Comparison of ENCODE assay signal across 8 mouse cellular contexts in the genomic region with DNA sequence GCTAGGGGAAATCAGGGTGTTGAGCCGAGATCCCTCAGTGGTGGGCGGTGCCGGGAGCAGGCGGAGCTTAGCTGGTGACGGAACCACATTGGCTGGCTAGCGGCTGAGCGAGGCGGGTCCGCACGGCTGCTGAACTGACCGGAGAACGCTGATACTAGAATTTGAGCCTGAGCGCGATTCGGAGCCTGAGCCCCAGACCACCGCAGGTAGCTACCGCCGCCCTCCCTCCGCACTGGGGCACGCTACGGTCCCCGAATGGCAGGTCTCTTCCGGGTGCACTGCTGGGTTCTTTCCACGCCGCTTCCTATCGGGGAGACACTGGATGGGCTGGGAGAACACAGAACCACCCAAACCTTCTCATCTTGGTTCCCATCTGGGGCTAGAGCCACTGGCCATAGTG. TPM values are rescaled to one million over a fixed set of nuclear protein-coding genes. Genes with fewer than 3 reads are reported as not detected.
A peak's percentile ranks its signal among the peaks of the same experiment; 100 is the strongest.
DNase-seq lines count a peak whose midpoint lies in the region; ATAC-seq and TF ChIP-seq lines count a peak whose summit lies in the region.

Gene Aldh1b1, plus strand, starts transcription at position 59 of the 400 bp plus-strand sequence.

- TF ChIP-seq POLR2A in thymus, adult 2 months (IDR thresholded peaks at IDR 0.05; ENCODE audit: control insufficient read depth, extremely low read depth, insufficient read depth, low read length, poor library complexity) = no peak

- peak; percentile 74 for DNase-seq in ES-CJ7 (ENCODE audit: low read depth, low spot score)
- peak; percentile 35 for DNase-seq in c-Kit-positive CD71-positive TER-119-positive erythroid progenitor cells, embryonic 14.5 days (ENCODE audit: low spot score)
- peak; percentile 61 to 72 for DNase-seq in frontal cortex, postnatal 36 days (ENCODE audit: low spot score in 2 of 2)
- peak; percentile 49 to 66 for DNase-seq in layer of hippocampus, postnatal 25 days (ENCODE audit: extremely low spot score in 1 of 2, low spot score in 1 of 2)
- DNase-seq in lung, postnatal 0 days (ENCODE audit: low spot score) = peak; percentile 71
- peak; percentile 72 for DNase-seq in ovary, adult 18-20 months (ENCODE audit: low spot score)
- peak; percentile 64 for DNase-seq in thymus, adult 2 months

- H3K9ac ChIP-seq in hindbrain, embryonic 13.5 days = peak within 1 kb of the TSS; percentile 74
- no peak within 1 kb of the TSS for H3K9ac ChIP-seq in lung, postnatal 0 days (replicated peaks; ENCODE audit: low read depth)

- H3K9me3 ChIP-seq in hindbrain, embryonic 13.5 days = no peaks in the 10 kb centered on the region
- no peaks in the 10 kb centered on the region for H3K9me3 ChIP-seq in lung, postnatal 0 days (ENCODE audit: low read length)

- TF ChIP-seq CTCF in lung, postnatal 0 days (IDR thresholded peaks at IDR 0.05) = no peak
- no peak for TF ChIP-seq CTCF in thymus, adult 2 months (IDR thresholded peaks at IDR 0.05; ENCODE audit: borderline replicate concordance, control insufficient read depth, extremely low read depth, insufficient read depth, low read length, poor library complexity)

- H3K27me3 ChIP-seq in hindbrain, embryonic 13.5 days = no peaks in the 10 kb centered on the region
- no peaks in the 10 kb centered on the region for H3K27me3 ChIP-seq in lung, postnatal 0 days (replicated peaks; ENCODE audit: insufficient read depth, low read length)
- H3K27me3 ChIP-seq in thymus, adult 2 months (ENCODE audit: control insufficient read depth, insufficient read depth, low read length) = no peaks in the 10 kb centered on the region

- ATAC-seq in hindbrain, embryonic 13.5 days (ENCODE audit: low FRiP score) = peak; percentile 79
- ATAC-seq in lung, postnatal 0 days = peak; percentile 85

- H3K27ac ChIP-seq in hindbrain, embryonic 13.5 days = peak within 1 kb of the TSS; percentile 70
- H3K27ac ChIP-seq in lung, postnatal 0 days (ENCODE audit: low read length) = no peak within 1 kb of the TSS
- H3K27ac ChIP-seq in thymus, adult 2 months (ENCODE audit: control insufficient read depth, insufficient read depth, low read length) = no peak within 1 kb of the TSS

- peak within 1 kb of the TSS; percentile 66 for H3K4me2 ChIP-seq in hindbrain, embryonic 13.5 days
- peak within 1 kb of the TSS; percentile 70 for H3K4me2 ChIP-seq in lung, postnatal 0 days (replicated peaks; ENCODE audit: low read depth, low read length)

- peak within 1 kb of the TSS; percentile 52 for H3K4me3 ChIP-seq in hindbrain, embryonic 13.5 days
- H3K4me3 ChIP-seq in lung, postnatal 0 days (ENCODE audit: low read depth, low read length) = peak within 1 kb of the TSS; percentile 38
- peak within 1 kb of the TSS; percentile 91 for H3K4me3 ChIP-seq in thymus, adult 2 months (ENCODE audit: control insufficient read depth, insufficient read depth, low read length)

- no peak for TF ChIP-seq EP300 in lung, postnatal 0 days (IDR thresholded peaks at IDR 0.05)

- H3K36me3 ChIP-seq in hindbrain, embryonic 13.5 days = peaks cover 15% of the 10 kb centered on the region
- no peaks in the 10 kb centered on the region for H3K36me3 ChIP-seq in lung, postnatal 0 days (ENCODE audit: insufficient read depth, low read length)
- H3K36me3 ChIP-seq in thymus, adult 2 months (ENCODE audit: control insufficient read depth, insufficient read depth, low read length) = no peaks in the 10 kb centered on the region

- under 1% methylated on average over 26 of the region's 26 CpGs for WGBS in hindbrain, embryonic 13.5 days
- WGBS in lung, postnatal 0 days = 0% methylated on average over 26 of the region's 26 CpGs
- under 1% methylated on average over 26 of the region's 26 CpGs for WGBS in thymus, adult 2 months

- H3K4me1 ChIP-seq in hindbrain, embryonic 13.5 days (replicated peaks) = peaks cover 31% of the 10 kb centered on the region
- H3K4me1 ChIP-seq in lung, postnatal 0 days (ENCODE audit: insufficient read depth, low read depth, low read length) = peaks cover 9% of the 10 kb centered on the region; the same call in 1 of the 2 replicates
- H3K4me1 ChIP-seq in thymus, adult 2 months (replicated peaks; ENCODE audit: control insufficient read depth, insufficient read depth, low read length) = peaks cover 13% of the 10 kb centered on the region

RNA-seq across cellular contexts. Expression of gene Aldh1b1, which starts in this region (rescaled TPM):
- polyA plus RNA-seq in hindbrain, embryonic 13.5 days (2015; fragmentation: Nextera tagmentation; extraction: Ambion mirVana) = 17.7 and 18.0 TPM in 2 replicates
- 1 to 10 TPM; 9.2 to 9.9 TPM for total RNA-seq in layer of hippocampus, postnatal 25 days (2021)
- polyA plus RNA-seq in lung, postnatal 0 days (2015; fragmentation: Nextera tagmentation; extraction: Ambion mirVana) = 3.7 and 5.5 TPM in 2 replicates
- 9.6 and 11.1 TPM in 2 replicates for polyA plus RNA-seq in thymus, adult 2 months (2012; rRNA removed)

Comparison
In these comparisons a context has a peak if more than half of its experiments do, and no peak if none do; other contexts are left out.
1. H3K4me3 ChIP-seq: peak in every context shown above with its lines; median percentile 91 in thymus, adult 2 months; 52 in hindbrain, embryonic 13.5 days; 38 in lung, postnatal 0 days.